Mouse (Mus musculus) liver, embryonic 11.5 days (tissue): ENCODE data around the gene Bhmt. TPM values are rescaled to one million over a fixed set of nuclear protein-coding genes. Genes with fewer than 3 reads are reported as not detected.
"Not testable (repeated sequence)": the region's sequence is repeated elsewhere in the genome, so short reads cannot be mapped to it uniquely, and the experiment has no call there.

Experiments used
- ATAC-seq: fragments of 200-750 bp; cut with Nextera tagmentation; replicated peaks from 2 replicates; pipeline ENCODE4 v1.8.0; 2017; ENCODE audit warnings: moderate number of reproducible peaks, mild to moderate bottlenecking, moderate TSS enrichment, moderate library complexity; ENCODE audit not compliant: low FRiP score
- DNase-seq: peaks from one replicate; pipeline ENCODE4 v3.0.0-alpha.2; 2017; ENCODE audit warnings: low spot score
- H3K27ac ChIP-seq: fragments of 300-500 bp; sonication (generic); 2 replicates; pipeline ENCODE4 v1.5.1; 2014; ENCODE audit warnings: mild to moderate bottlenecking, low read depth, low read length, control low read depth
- H3K27me3 ChIP-seq: fragments of 300-500 bp; sonication (generic); replicated peaks from 2 replicates; pipeline ENCODE4 v1.6.1; 2014; ENCODE audit warnings: low read length, mixed read lengths; ENCODE audit not compliant: control insufficient read depth, insufficient read depth
- H3K36me3 ChIP-seq: fragments of 300-500 bp; sonication (generic); 2 replicates; pipeline ENCODE4 v1.6.1; 2014; ENCODE audit warnings: mild to moderate bottlenecking, low read length, moderate library complexity, mixed read lengths; ENCODE audit not compliant: control insufficient read depth, insufficient read depth
- H3K4me1 ChIP-seq: fragments of 300-500 bp; sonication (generic); replicated peaks from 2 replicates; pipeline ENCODE4 v1.6.1; 2014; ENCODE audit warnings: low read length, mixed read lengths; ENCODE audit not compliant: control insufficient read depth, insufficient read depth
- H3K4me2 ChIP-seq: fragments of 300-500 bp; sonication (generic); 2 replicates; pipeline ENCODE4 v1.6.1; 2014; ENCODE audit warnings: mild to moderate bottlenecking, control low read depth, moderate library complexity
- H3K4me3 ChIP-seq: fragments of 300-500 bp; sonication (generic); 2 replicates; pipeline ENCODE4 v1.5.1; 2014; ENCODE audit warnings: low read depth, low read length, control low read depth
- H3K9ac ChIP-seq: fragments of 300-500 bp; sonication (generic); 2 replicates; pipeline ENCODE4 v1.6.1; 2014; ENCODE audit warnings: low read depth, low read length, control low read depth
- H3K9me3 ChIP-seq: fragments of 300-500 bp; sonication (generic); 2 replicates; pipeline ENCODE4 v1.6.1; 2016; ENCODE audit warnings: low read length, inconsistent platforms, mixed read lengths; ENCODE audit not compliant: control insufficient read depth
- WGBS: fragments of 180-500 bp; shearing (Covaris S2); extraction: QIAGEN DNeasy Blood & Tissue Kit; methylation state at CpG from one replicate; pipeline ENCODE4 v1.1.7; 2014; 5-methylcytosine and 5-hydroxymethylcytosine counted together
- polyA plus RNA-seq: library from polyadenylated mRNA; unstranded; fragments of >200 nt; fragmentation: Nextera tagmentation; extraction: Ambion mirVana; gene quantifications from 2 replicates; pipeline ENCODE4 v1.2.1, GENCODE M21; 2014

Bhmt gene
- polyA plus RNA-seq, 1 experiment from 2014 or later, result 23.4 TPM

DNA sequence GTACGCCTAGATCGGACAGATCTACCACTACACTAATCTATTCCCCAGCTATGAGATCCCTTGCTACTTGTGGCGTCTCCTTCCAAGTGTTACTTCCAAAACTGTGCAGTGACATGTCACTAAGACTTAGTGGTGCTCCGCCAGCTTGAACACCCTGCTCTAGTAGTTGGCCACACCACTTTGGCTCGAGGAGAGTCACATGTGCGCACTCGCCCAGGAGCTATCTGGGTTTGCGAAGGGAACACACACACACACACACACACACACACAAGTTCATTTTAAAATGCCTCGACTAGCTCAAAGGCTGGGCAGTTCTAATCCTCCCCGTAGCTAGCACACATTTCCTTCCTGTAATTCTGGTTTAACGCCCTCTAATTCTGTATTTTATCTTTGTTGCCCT, 36.2 kb downstream of the Bhmt start:
- H3K36me3 ChIP-seq, result no peaks in the 10 kb centered on the region
- ATAC-seq (no peak), DNase-seq (no peak)
- no peak overlapping the region for H3K27ac ChIP-seq
- H3K4me3 ChIP-seq, result no peak overlapping the region
- H3K4me1 ChIP-seq, result no peaks in the 10 kb centered on the region
- H3K27me3 ChIP-seq, result no peaks in the 10 kb centered on the region
- H3K9me3 ChIP-seq, result no peaks in the 10 kb centered on the region
- 73% methylated on average over 11 of the region's 11 CpGs for WGBS
- no peak overlapping the region for H3K4me2 ChIP-seq
- no peak overlapping the region for H3K9ac ChIP-seq

DNA sequence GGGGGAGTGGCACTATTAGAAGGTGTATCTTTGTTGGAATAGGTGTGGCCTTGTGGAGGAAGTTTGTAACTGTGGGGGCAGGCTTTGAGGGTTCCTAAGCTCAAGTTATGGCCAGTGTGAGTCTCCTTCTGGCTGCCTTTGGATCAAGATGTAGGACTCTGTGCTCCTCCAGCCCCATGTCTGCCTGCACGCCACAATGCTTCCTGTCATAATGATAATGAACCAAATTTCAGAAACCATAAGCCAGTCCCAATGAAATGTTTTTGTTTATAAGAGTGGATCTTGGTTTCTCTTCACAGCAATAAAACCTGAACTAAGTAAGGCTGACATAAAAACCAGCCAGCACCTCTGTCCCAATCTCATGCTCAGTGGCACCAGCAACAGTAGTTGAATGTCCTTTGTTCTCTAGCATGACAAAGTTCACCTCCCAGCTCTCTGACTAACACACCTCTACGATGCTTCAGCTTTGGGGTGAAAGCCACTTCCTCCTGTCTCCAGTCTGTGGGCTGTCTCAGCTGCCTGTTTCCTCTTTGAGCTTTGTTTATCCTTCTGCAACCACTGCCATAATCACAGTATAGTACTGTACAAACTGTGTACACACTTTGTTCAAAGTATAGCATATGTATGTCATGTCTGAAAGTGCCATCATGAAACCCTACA, 44.6 kb downstream of the Bhmt start:
- no peaks in the 10 kb centered on the region for H3K36me3 ChIP-seq
- no peak overlapping the region for H3K9ac ChIP-seq
- no peaks in the 10 kb centered on the region for H3K9me3 ChIP-seq
- no peak overlapping the region for H3K4me2 ChIP-seq
- H3K4me3 ChIP-seq, result no peak overlapping the region
- no peak overlapping the region for H3K27ac ChIP-seq
- DNase-seq (no peak), ATAC-seq (no peak)
- H3K4me1 ChIP-seq, result no peaks in the 10 kb centered on the region
- H3K27me3 ChIP-seq, result no peaks in the 10 kb centered on the region
- 56% methylated on average over 2 of the region's 2 CpGs for WGBS

GRCm38 (mm10) chr13:93582526-93582925, 55.2 kb downstream of the Bhmt start:
- H3K4me1 ChIP-seq, H3K36me3 ChIP-seq, H3K9ac ChIP-seq, H3K9me3 ChIP-seq, H3K27ac ChIP-seq, ATAC-seq, H3K27me3 ChIP-seq, H3K4me3 ChIP-seq, H3K4me2 ChIP-seq, DNase-seq: not testable (repeated sequence)
- WGBS, result 67% methylated on average over 9 of the region's 9 CpGs

DNA sequence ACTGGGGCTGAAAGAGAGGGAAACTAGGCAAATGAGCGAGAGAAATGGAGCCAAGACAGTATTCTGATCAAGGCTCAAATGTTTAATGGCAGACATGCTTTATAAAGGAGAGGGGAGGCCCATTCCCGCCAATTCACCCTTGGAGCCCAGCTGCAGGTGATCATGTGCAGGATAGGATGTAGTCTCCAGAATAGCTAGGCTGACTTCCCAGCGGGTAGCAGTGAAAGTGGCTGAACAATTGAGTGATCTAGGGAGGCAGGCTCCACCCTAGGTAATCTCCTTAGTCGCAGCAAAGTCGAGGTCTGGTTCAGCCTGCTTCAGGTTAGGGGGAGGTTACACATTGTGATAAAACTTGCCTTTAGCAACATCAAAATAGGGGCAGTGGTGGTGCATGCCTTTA, 57.3 kb downstream of the Bhmt start:
- H3K4me1 ChIP-seq, result no peaks in the 10 kb centered on the region
- no peaks in the 10 kb centered on the region for H3K27me3 ChIP-seq
- no peak overlapping the region for H3K27ac ChIP-seq
- DNase-seq, result no peak
- no peak overlapping the region for H3K4me3 ChIP-seq
- H3K36me3 ChIP-seq, result no peaks in the 10 kb centered on the region
- no peak overlapping the region for H3K9ac ChIP-seq
- H3K4me2 ChIP-seq, result no peak overlapping the region
- WGBS, result 76% methylated on average over 5 of the region's 5 CpGs
- no peak for ATAC-seq
- no peaks in the 10 kb centered on the region for H3K9me3 ChIP-seq

GRCm38 (mm10) chr13:93569676-93570075, 68.1 kb downstream of the Bhmt start:
- 63% methylated on average over 4 of the region's 4 CpGs for WGBS
- no peaks in the 10 kb centered on the region for H3K9me3 ChIP-seq

More at GRCm38 (mm10) chr13:93569676-93570075, 68.1 kb downstream of the Bhmt start:
- ATAC-seq (no peak), DNase-seq (no peak)
- no peak overlapping the region for H3K4me2 ChIP-seq
- H3K4me3 ChIP-seq, result no peak overlapping the region
- H3K27ac ChIP-seq, result no peak overlapping the region
- no peak overlapping the region for H3K9ac ChIP-seq
- H3K36me3 ChIP-seq, result no peaks in the 10 kb centered on the region
- no peaks in the 10 kb centered on the region for H3K4me1 ChIP-seq
- H3K27me3 ChIP-seq, result no peaks in the 10 kb centered on the region

Other genes with a start within 250 kb of the Bhmt start
- 2.8 and 3.4 TPM in 2 replicates for gene Jmy, start 138.2 kb downstream of the Bhmt start, polyA plus RNA-seq
- gene Bhmt2, start 36.3 kb upstream of the Bhmt start, polyA plus RNA-seq, result 7.1 and 8.2 TPM in 2 replicates
- 6.7 and 7.1 TPM in 2 replicates for gene Dmgdh, start 36.5 kb upstream of the Bhmt start, polyA plus RNA-seq
- 5.8 and 6.3 TPM in 2 replicates for gene Arsb, start 133.7 kb upstream of the Bhmt start, polyA plus RNA-seq